Mouse (Mus musculus) E14TG2a.4 (cell line): ENCODE results near the gene Nucb1.

Experiments
- CTCF ChIP-seq: conservative IDR thresholded peaks from 2 replicates; pipeline ENCODE4 v1.5.1; 2014; ENCODE audit warnings: low read length
- POU5F1 ChIP-seq: IDR thresholded peaks from 2 replicates; pipeline ENCODE4 v1.6.1; 2014; ENCODE audit warnings: low read length, borderline replicate concordance

GRCm38 (mm10) chr7:45475291-45475969 is 34.8 kb downstream of the Nucb1 start:
- no peak for TF ChIP-seq CTCF
- no peak for TF ChIP-seq POU5F1
